Mouse (Mus musculus): ENCODE measurements around the gene Tcl1b1.
"Not testable (repeated sequence)": the region's sequence is repeated elsewhere in the genome, so short reads cannot be mapped to it uniquely, and the experiment has no call there.

- TF ChIP-seq CTCF (IDR thresholded peaks at IDR 0.05; ENCODE audit: low read depth, low read length); EP300 (IDR thresholded peaks at IDR 0.05; ENCODE audit: insufficient read depth, low read depth, low read length): not testable (repeated sequence)
Observed at GRCm38 (mm10) chr12:105137729-105138128, 21.8 kb upstream of the Tcl1b1 start.

Measured in ES-Bruce4 (cell line).